Mouse (Mus musculus) CD8-positive naive resting alpha-beta T cell, adult 2 months (primary cell): ENCODE results near the gene Rinl.

Source experiments
- DNase-seq, 2 experiments: peaks; one replicate each; pipeline ENCODE4 v3.0.0; 2022; ENCODE audit warnings: low read depth in 2 of 2, low spot score in 2 of 2

The Rinl gene

GRCm38 (mm10) chr7:28788307-28789195 lies at the start of gene Rinl:
TSS of gene Rinl (plus strand) at chr7:28788969.
- peak in 1 of 2 experiments; percentile 58 for DNase-seq

- DNase-seq = no peak
Observed at GRCm38 (mm10) chr7:28739829-28740228, 48.9 kb upstream of the Rinl start.

- DNase-seq = no peak
Observed at GRCm38 (mm10) chr7:28740949-28741348, 47.8 kb upstream of the Rinl start.

- no peak for DNase-seq
Observed at GRCm38 (mm10) chr7:28741368-28741708, 47.4 kb upstream of the Rinl start.

- DNase-seq = peak; percentile 90 to 96
Observed at GRCm38 (mm10) chr7:28741709-28742438, 46.9 kb upstream of the Rinl start, which contains the start of the genes Mrps12 and Sars2. TSS of gene Mrps12 (minus strand) at chr7:28741820. TSS of gene Sars2 (plus strand) at chr7:28741992.

- no peak for DNase-seq
Observed at GRCm38 (mm10) chr7:28749935-28750334, 38.8 kb upstream of the Rinl start.

- DNase-seq = no peak
Observed at GRCm38 (mm10) chr7:28756079-28756478, 32.7 kb upstream of the Rinl start, which contains the start of gene Ccer2. TSS of gene Ccer2 (plus strand) at chr7:28756174.

GRCm38 (mm10) chr7:28758623-28759022 lies 30.1 kb upstream of the Rinl start:
- no peak for DNase-seq

GRCm38 (mm10) chr7:28761907-28762306 lies 26.9 kb upstream of the Rinl start:
- DNase-seq = no peak

GRCm38 (mm10) chr7:28765211-28765610 lies 23.6 kb upstream of the Rinl start:
- no peak for DNase-seq

- DNase-seq = peak; percentile 96 to 98
Observed at GRCm38 (mm10) chr7:28766173-28766879, 22.4 kb upstream of the Rinl start, which contains the start of gene Sirt2. TSS of gene Sirt2 (plus strand) at chr7:28766735.

- DNase-seq = no peak
Observed at GRCm38 (mm10) chr7:28766910-28767309, 21.9 kb upstream of the Rinl start.

- DNase-seq = no peak
Observed at GRCm38 (mm10) chr7:28767462-28767965, 21.3 kb upstream of the Rinl start, which contains the start of gene Nfkbib. TSS of gene Nfkbib (minus strand) at chr7:28767512.

- no peak for DNase-seq
Observed at GRCm38 (mm10) chr7:28769414-28769958, 19.3 kb upstream of the Rinl start.

- no peak for DNase-seq
Observed at GRCm38 (mm10) chr7:28770309-28770708, 18.5 kb upstream of the Rinl start.

GRCm38 (mm10) chr7:28771867-28772266 lies 16.9 kb upstream of the Rinl start:
- no peak for DNase-seq

GRCm38 (mm10) chr7:28773163-28773562 lies 15.6 kb upstream of the Rinl start:
- DNase-seq = no peak

GRCm38 (mm10) chr7:28774164-28774563 lies 14.6 kb upstream of the Rinl start:
- no peak for DNase-seq

- no peak for DNase-seq
Observed at GRCm38 (mm10) chr7:28775129-28775528, 13.6 kb upstream of the Rinl start.

- DNase-seq = no peak
Observed at GRCm38 (mm10) chr7:28778825-28779224, 9.9 kb upstream of the Rinl start.
